In genomic region chr6:113654753-113655397, GRCm38 (mm10) we compare ENCODE assay signal across 12 mouse cellular contexts. TPM values are rescaled to one million over a fixed set of nuclear protein-coding genes. Genes with fewer than 3 reads are reported as not detected.
DNase-seq lines count a peak whose midpoint lies in the region; ATAC-seq lines count a peak whose summit lies in the region.
"Had no signal": no experiment of that assay in that cellular context is flagged by ENCODE, and none has a peak within 500 bp of the region (broad histone marks: within the 10 kb centered on the region; RNA-seq: fewer than 3 reads in every experiment).

No protein-coding gene starts in this region.

- peak; percentile 64 for ATAC-seq in CD4-positive, CD25-positive, alpha-beta regulatory T cell, adult 4 months
- ATAC-seq in megakaryocyte progenitor cell, adult 5-6 weeks (replicated peaks; ENCODE audit: poor library complexity) = peak; percentile 42
- ATAC-seq: midbrain, embryonic 16.5 days had no signal

- H3K27me3 ChIP-seq in hindbrain, embryonic 10.5 days (ENCODE audit: insufficient read depth, poor library complexity, severe bottlenecking) = no peaks in the 10 kb centered on the region
- H3K27me3 ChIP-seq: hindbrain, embryonic 13.5 days had no signal

- 82% methylated on average over 16 of the region's 16 CpGs for WGBS in hindbrain, embryonic 10.5 days

- no peaks in the 10 kb centered on the region for H3K36me3 ChIP-seq in hindbrain, embryonic 10.5 days
- H3K36me3 ChIP-seq: hindbrain, embryonic 13.5 days had no signal

- DNase-seq in kidney, postnatal 25 days = peak; percentile 34 to 71
- DNase-seq in kidney, adult 8-10 months = no peak
- DNase-seq in hindbrain, embryonic 10.5 days (ENCODE audit: low spot score) = no peak
- DNase-seq in thymus, postnatal 10 days (ENCODE audit: low spot score in 2 of 2) = no peak
- DNase-seq in embryo, embryonic 9.5 days (ENCODE audit: extremely low spot score) = no peak
- DNase-seq: cerebellum, postnatal 36 days had no signal

- no peak overlapping the region for H3K4me3 ChIP-seq in brown adipose tissue, adult 24 weeks (ENCODE audit: insufficient read depth, low read depth, low read length)
- H3K4me3 ChIP-seq in hindbrain, embryonic 10.5 days = no peak overlapping the region
- H3K4me3 ChIP-seq: hindbrain, embryonic 13.5 days had no signal

- no peaks in the 10 kb centered on the region for H3K9me3 ChIP-seq in hindbrain, embryonic 10.5 days
- H3K9me3 ChIP-seq: hindbrain, embryonic 13.5 days had no signal

- H3K27ac ChIP-seq in brown adipose tissue, adult 24 weeks (replicated peaks; ENCODE audit: low read depth, low read length) = peak overlapping the region; percentile 84
- no peak overlapping the region for H3K27ac ChIP-seq in hindbrain, embryonic 10.5 days
- H3K27ac ChIP-seq: hindbrain, embryonic 13.5 days had no signal

- peaks cover 59% of the 10 kb centered on the region for H3K4me1 ChIP-seq in brown adipose tissue, adult 24 weeks (ENCODE audit: control insufficient read depth, insufficient read depth, insufficient read length, low read length)
- no peaks in the 10 kb centered on the region for H3K4me1 ChIP-seq in hindbrain, embryonic 10.5 days (replicated peaks)
- H3K4me1 ChIP-seq: hindbrain, embryonic 13.5 days had no signal

RNA-seq across cellular contexts. Expression of gene Irak2, which starts 16.6 kb away (rescaled TPM):
- 10 to 100 TPM; 27.3 to 40.1 TPM for polyA plus RNA-seq in CD4-positive, CD25-positive, alpha-beta regulatory T cell, adult 4 months (2017; shearing (Covaris generic))
- 18.9 and 19.7 TPM in 2 replicates for polyA plus RNA-seq in brown adipose tissue, adult 24 weeks (2012; ENCODE audit: insufficient read depth, insufficient read length, missing spikeins)
- total RNA-seq in megakaryocyte progenitor cell, adult 5-6 weeks (2015) = 4.9 and 10.8 TPM in 2 replicates
- total RNA-seq in megakaryocyte progenitor cell, adult 5-6 weeks (2017) = 20.9 and 30.4 TPM in 2 replicates
- 5.1 and 6.8 TPM in 2 replicates for polyA plus RNA-seq in hindbrain, embryonic 10.5 days (2016; fragmentation: Nextera tagmentation; extraction: Ambion mirVana)

RNA-seq across cellular contexts. Expression of gene Vhl, which starts 31.1 kb away (rescaled TPM):
- polyA plus RNA-seq in CD4-positive, CD25-positive, alpha-beta regulatory T cell, adult 4 months (2017; shearing (Covaris generic)) = 10 to 100 TPM; 10.4 to 17.3 TPM
- polyA plus RNA-seq in brown adipose tissue, adult 24 weeks (2012; ENCODE audit: insufficient read depth, insufficient read length, missing spikeins) = 13.2 and 15.0 TPM in 2 replicates
- total RNA-seq in megakaryocyte progenitor cell, adult 5-6 weeks (2015) = 14.1 and 22.7 TPM in 2 replicates
- 10.8 and 12.2 TPM in 2 replicates for total RNA-seq in megakaryocyte progenitor cell, adult 5-6 weeks (2017)
- 43.0 and 45.8 TPM in 2 replicates for polyA plus RNA-seq in hindbrain, embryonic 10.5 days (2016; fragmentation: Nextera tagmentation; extraction: Ambion mirVana)

RNA-seq across cellular contexts. Expression of gene Tatdn2, which starts 42.0 kb away (rescaled TPM):
- polyA plus RNA-seq in CD4-positive, CD25-positive, alpha-beta regulatory T cell, adult 4 months (2017; shearing (Covaris generic)) = 1 to 10 TPM; 3.6 to 10.0 TPM
- 18.0 and 29.7 TPM in 2 replicates for polyA plus RNA-seq in brown adipose tissue, adult 24 weeks (2012; ENCODE audit: insufficient read depth, insufficient read length, missing spikeins)
- total RNA-seq in megakaryocyte progenitor cell, adult 5-6 weeks (2015) = 21.3 and 24.4 TPM in 2 replicates
- 108 and 112 TPM in 2 replicates for total RNA-seq in megakaryocyte progenitor cell, adult 5-6 weeks (2017)
- polyA plus RNA-seq in hindbrain, embryonic 10.5 days (2016; fragmentation: Nextera tagmentation; extraction: Ambion mirVana) = 0.41 and 1.2 TPM in 2 replicates

RNA-seq across cellular contexts. Expression of gene Brk1, which starts 50.3 kb away (rescaled TPM):
- polyA plus RNA-seq in CD4-positive, CD25-positive, alpha-beta regulatory T cell, adult 4 months (2017; shearing (Covaris generic)) = 100 to 1,000 TPM; 273 to 296 TPM
- 158 and 192 TPM in 2 replicates for polyA plus RNA-seq in brown adipose tissue, adult 24 weeks (2012; ENCODE audit: insufficient read depth, insufficient read length, missing spikeins)
- 237 and 246 TPM in 2 replicates for total RNA-seq in megakaryocyte progenitor cell, adult 5-6 weeks (2015)
- total RNA-seq in megakaryocyte progenitor cell, adult 5-6 weeks (2017) = 117 and 131 TPM in 2 replicates
- polyA plus RNA-seq in hindbrain, embryonic 10.5 days (2016; fragmentation: Nextera tagmentation; extraction: Ambion mirVana) = 209 and 225 TPM in 2 replicates

RNA-seq across cellular contexts. Expression of gene Fancd2os, which starts 54.4 kb away (rescaled TPM):
- polyA plus RNA-seq in CD4-positive, CD25-positive, alpha-beta regulatory T cell, adult 4 months (2017; shearing (Covaris generic)) = not detected
- polyA plus RNA-seq in brown adipose tissue, adult 24 weeks (2012; ENCODE audit: insufficient read depth, insufficient read length, missing spikeins) = not detected in 2 replicates
- total RNA-seq in megakaryocyte progenitor cell, adult 5-6 weeks (2015) = not detected in 2 replicates
- not detected in 2 replicates for total RNA-seq in megakaryocyte progenitor cell, adult 5-6 weeks (2017)
- polyA plus RNA-seq in hindbrain, embryonic 10.5 days (2016; fragmentation: Nextera tagmentation; extraction: Ambion mirVana) = 0.20 and 0.21 TPM in 2 replicates
- polyA plus RNA-seq: gonadal fat pad, adult 2 months; midbrain, embryonic 16.5 days had no signal

Comparison
In these comparisons a context has a peak if more than half of its experiments do, and no peak if none do; other contexts are left out.
1. DNase-seq: peak in kidney, postnatal 25 days (2 of 2); none in kidney, adult 8-10 months (0 of 2), hindbrain, embryonic 10.5 days (single experiment), thymus, postnatal 10 days (0 of 2) and embryo, embryonic 9.5 days (single experiment).